Mouse (Mus musculus): ENCODE measurements at regions not wholly inside any gene's neighbourhood (a gene's known extent, or its start where the extent isn't known, plus 50 kb on each side); places are given as distances from the start of the nearest gene placed in this dataset.

GRCm38 (mm10) chr4:56088701-56089100, 556.4 kb upstream of the Klf4 start:
- intact Hi-C loops (cut with DNase I) = no loop called here
- DNase-seq = peak; percentile 83

- DNase-seq = no peak
- intact Hi-C loops (cut with DNase I) = no loop called here
Measured at GRCm38 (mm10) chr4:56086306-56086705, 554.0 kb upstream of the Klf4 start.

- intact Hi-C loops (cut with DNase I) = no loop called here
- DNase-seq = peak; percentile 6
Measured at GRCm38 (mm10) chr4:56084205-56084604, 551.9 kb upstream of the Klf4 start.

- intact Hi-C loops (cut with DNase I) = no loop called here
- no peak for DNase-seq
Measured at GRCm38 (mm10) chr4:56082411-56082810, 550.1 kb upstream of the Klf4 start.

GRCm38 (mm10) chr4:56080960-56081359, 548.7 kb upstream of the Klf4 start:
- intact Hi-C loops (cut with DNase I) = no loop called here
- DNase-seq = no peak

- intact Hi-C loops (cut with DNase I) = no loop called here
Measured at GRCm38 (mm10) chr4:56070664-56071334, 538.5 kb upstream of the Klf4 start.

GRCm38 (mm10) chr4:56068859-56069258, 536.6 kb upstream of the Klf4 start:
- intact Hi-C loops (cut with DNase I) = no loop called here
- DNase-seq = no peak

More at GRCm38 (mm10) chr4:56070664-56071334, 538.5 kb upstream of the Klf4 start:
- DNase-seq = peak; percentile 41

GRCm38 (mm10) chr4:56064657-56065056, 532.4 kb upstream of the Klf4 start:
- intact Hi-C loops (cut with DNase I) = no loop called here
- no peak for DNase-seq

- intact Hi-C loops (cut with DNase I) = no loop called here
- DNase-seq = peak; percentile 15
Measured at GRCm38 (mm10) chr4:56051792-56052380, 519.6 kb upstream of the Klf4 start.

- DNase-seq = no peak
- intact Hi-C loops (cut with DNase I) = loop anchor here (2.0 kb wide), 1 partner anchor 49 kb away; no protein-coding TSS in a partner anchor
Measured at GRCm38 (mm10) chr4:56039327-56039726, 507.1 kb upstream of the Klf4 start.

GRCm38 (mm10) chr4:56036334-56036733, 504.1 kb upstream of the Klf4 start:
- no peak for DNase-seq
- intact Hi-C loops (cut with DNase I) = no loop called here

- intact Hi-C loops (cut with DNase I) = no loop called here
- no peak for DNase-seq
Measured at GRCm38 (mm10) chr4:56035543-56035942, 503.3 kb upstream of the Klf4 start.

- DNase-seq = no peak
- intact Hi-C loops (cut with DNase I) = no loop called here
Measured at GRCm38 (mm10) chr4:56028441-56028840, 496.2 kb upstream of the Klf4 start.

GRCm38 (mm10) chr4:56027258-56027657, 495.0 kb upstream of the Klf4 start:
- DNase-seq = no peak
- intact Hi-C loops (cut with DNase I) = no loop called here

- intact Hi-C loops (cut with DNase I) = no loop called here
- no peak for DNase-seq
Measured at GRCm38 (mm10) chr4:56024478-56024877, 492.2 kb upstream of the Klf4 start.

GRCm38 (mm10) chr4:56018212-56018611, 485.9 kb upstream of the Klf4 start:
- DNase-seq = no peak
- intact Hi-C loops (cut with DNase I) = no loop called here

- intact Hi-C loops (cut with DNase I) = no loop called here
Measured at GRCm38 (mm10) chr4:56015481-56015880, 483.2 kb upstream of the Klf4 start.

GRCm38 (mm10) chr4:56008287-56008686, 476.0 kb upstream of the Klf4 start:
- intact Hi-C loops (cut with DNase I) = no loop called here
- no peak for DNase-seq

More at GRCm38 (mm10) chr4:56015481-56015880, 483.2 kb upstream of the Klf4 start:
- DNase-seq = peak; percentile 17

- intact Hi-C loops (cut with DNase I) = no loop called here
- no peak for DNase-seq
Measured at GRCm38 (mm10) chr4:56004227-56004626, 472.0 kb upstream of the Klf4 start.

GRCm38 (mm10) chr4:56001312-56001731, 469.1 kb upstream of the Klf4 start:
- intact Hi-C loops (cut with DNase I) = no loop called here
- peak; percentile 48 for DNase-seq

- intact Hi-C loops (cut with DNase I) = no loop called here
- no peak for DNase-seq
Measured at GRCm38 (mm10) chr4:55984026-55984425, 451.8 kb upstream of the Klf4 start.

- intact Hi-C loops (cut with DNase I) = no loop called here
- DNase-seq = no peak
Measured at GRCm38 (mm10) chr4:55978539-55978938, 446.3 kb upstream of the Klf4 start.

Data from left cerebral cortex, postnatal 4 days (tissue).